Mouse (Mus musculus) neural tube, embryonic 15.5 days (tissue): ENCODE results near the gene Rftn1. TPM values are rescaled to one million over a fixed set of nuclear protein-coding genes. Genes with fewer than 3 reads are reported as not detected.

Experiments used
- ATAC-seq: fragments of 200-750 bp; cut with Nextera tagmentation; 2 replicates; pipeline ENCODE4 v1.8.0; 2017; ENCODE audit warnings: mild to moderate bottlenecking, moderate TSS enrichment, moderate library complexity; ENCODE audit not compliant: low FRiP score
- H3K27ac ChIP-seq: fragments of 300-500 bp; sonication (generic); replicated peaks from 2 replicates; pipeline ENCODE4 v1.5.1; 2015; ENCODE audit warnings: mild to moderate bottlenecking, inconsistent platforms
- H3K27me3 ChIP-seq: fragments of 300-500 bp; sonication (generic); replicated peaks from 2 replicates; pipeline ENCODE4 v1.6.1; 2015; ENCODE audit warnings: inconsistent platforms
- H3K36me3 ChIP-seq: fragments of 300-500 bp; sonication (generic); 2 replicates; pipeline ENCODE4 v1.6.1; 2015; ENCODE audit warnings: inconsistent platforms
- H3K4me1 ChIP-seq: fragments of 300-500 bp; sonication (generic); 2 replicates; pipeline ENCODE4 v1.6.1; 2015; ENCODE audit warnings: inconsistent platforms
- H3K4me2 ChIP-seq: fragments of 300-500 bp; sonication (generic); 2 replicates; pipeline ENCODE4 v1.6.1; 2015; ENCODE audit warnings: inconsistent platforms, mild to moderate bottlenecking, moderate library complexity
- H3K4me3 ChIP-seq: fragments of 300-500 bp; sonication (generic); replicated peaks from 2 replicates; pipeline ENCODE4 v1.5.1; 2015; ENCODE audit warnings: mild to moderate bottlenecking, inconsistent platforms
- H3K9ac ChIP-seq: fragments of 300-500 bp; sonication (generic); replicated peaks from 2 replicates; pipeline ENCODE4 v1.6.1; 2015; ENCODE audit warnings: mild to moderate bottlenecking, inconsistent platforms
- H3K9me3 ChIP-seq: fragments of 300-500 bp; sonication (generic); replicated peaks from 2 replicates; pipeline ENCODE4 v1.6.1; 2016; ENCODE audit warnings: inconsistent platforms
- WGBS: fragments of 180-500 bp; shearing (Covaris S2); methylation state at CpG from one replicate; pipeline ENCODE4 v1.1.7; 2015; ENCODE audit warnings: mixed read lengths; 5-methylcytosine and 5-hydroxymethylcytosine counted together
- polyA plus RNA-seq: library from polyadenylated mRNA; unstranded; fragments of >200 nt; fragmentation: Nextera tagmentation; extraction: Ambion mirVana; gene quantifications from 2 replicates; pipeline ENCODE4 v1.2.1, GENCODE M21; 2015

The Rftn1 gene
- polyA plus RNA-seq, 1 experiment from 2014 or later: 17.9 TPM

GRCm38 (mm10) chr17:50082947-50083346 lies 107.5 kb downstream of the Rftn1 start:
- no peak for ATAC-seq
- Histone ChIP-seq H3K27ac (no peak overlapping the region), H3K9ac (no peak overlapping the region), H3K36me3 (no peaks in the 10 kb centered on the region), H3K4me3 (no peak overlapping the region), H3K27me3 (no peaks in the 10 kb centered on the region), H3K9me3 (no peaks in the 10 kb centered on the region), H3K4me2 (no peak overlapping the region), H3K4me1 (no peaks in the 10 kb centered on the region)
- WGBS: 74% methylated on average over 3 of the region's 3 CpGs

GRCm38 (mm10) chr17:50081647-50082046 lies 108.8 kb downstream of the Rftn1 start:
- Histone ChIP-seq H3K4me2 (no peak overlapping the region), H3K4me1 (no peaks in the 10 kb centered on the region), H3K9ac (no peak overlapping the region), H3K27ac (no peak overlapping the region), H3K9me3 (no peaks in the 10 kb centered on the region), H3K4me3 (no peak overlapping the region), H3K27me3 (no peaks in the 10 kb centered on the region), H3K36me3 (no peaks in the 10 kb centered on the region)
- WGBS: 76% methylated on average over 9 of the region's 9 CpGs
- no peak for ATAC-seq

- no peak overlapping the region for H3K27ac ChIP-seq
- H3K4me1 ChIP-seq: no peaks in the 10 kb centered on the region
- no peaks in the 10 kb centered on the region for H3K9me3 ChIP-seq
- H3K36me3 ChIP-seq: no peaks in the 10 kb centered on the region
- WGBS: 87% methylated on average over 4 of the region's 4 CpGs
- no peak overlapping the region for H3K9ac ChIP-seq
- no peak overlapping the region for H3K4me3 ChIP-seq
- no peaks in the 10 kb centered on the region for H3K27me3 ChIP-seq
- no peak overlapping the region for H3K4me2 ChIP-seq
- no peak for ATAC-seq
Measured at GRCm38 (mm10) chr17:50080991-50081390, 109.5 kb downstream of the Rftn1 start.

GRCm38 (mm10) chr17:50078749-50079148 lies 111.7 kb downstream of the Rftn1 start:
- Histone ChIP-seq H3K27me3 (no peaks in the 10 kb centered on the region), H3K36me3 (no peaks in the 10 kb centered on the region), H3K4me2 (no peak overlapping the region), H3K27ac (no peak overlapping the region), H3K4me3 (no peak overlapping the region), H3K9me3 (no peaks in the 10 kb centered on the region), H3K4me1 (no peaks in the 10 kb centered on the region), H3K9ac (no peak overlapping the region)
- ATAC-seq: no peak
- WGBS: 97% methylated on average over 6 of the region's 6 CpGs

GRCm38 (mm10) chr17:50072982-50073965 lies 117.2 kb downstream of the Rftn1 start:
- no peaks in the 10 kb centered on the region for H3K36me3 ChIP-seq
- no peak overlapping the region for H3K27ac ChIP-seq
- no peak overlapping the region for H3K4me2 ChIP-seq
- H3K9me3 ChIP-seq: no peaks in the 10 kb centered on the region
- no peaks in the 10 kb centered on the region for H3K27me3 ChIP-seq
- ATAC-seq: no peak
- H3K4me3 ChIP-seq: no peak overlapping the region
- WGBS: 93% methylated on average over 23 of the region's 23 CpGs
- no peaks in the 10 kb centered on the region for H3K4me1 ChIP-seq
- H3K9ac ChIP-seq: no peak overlapping the region

GRCm38 (mm10) chr17:50071602-50071988 lies 118.9 kb downstream of the Rftn1 start:
- ATAC-seq: no peak
- Histone ChIP-seq H3K9ac (no peak overlapping the region), H3K27me3 (no peaks in the 10 kb centered on the region), H3K4me2 (no peak overlapping the region), H3K27ac (no peak overlapping the region), H3K4me3 (no peak overlapping the region), H3K4me1 (peaks cover 4% of the 10 kb centered on the region; the same call in 1 of the 2 replicates), H3K9me3 (no peaks in the 10 kb centered on the region), H3K36me3 (no peaks in the 10 kb centered on the region)
- WGBS: 86% methylated on average over 6 of the region's 6 CpGs

GRCm38 (mm10) chr17:50070822-50071601 lies 119.5 kb downstream of the Rftn1 start:
- no peak for ATAC-seq
- Histone ChIP-seq H3K27me3 (no peaks in the 10 kb centered on the region), H3K9ac (no peak overlapping the region), H3K4me2 (no peak overlapping the region), H3K9me3 (no peaks in the 10 kb centered on the region), H3K36me3 (no peaks in the 10 kb centered on the region), H3K4me3 (no peak overlapping the region), H3K4me1 (peaks cover 4% of the 10 kb centered on the region; the same call in 1 of the 2 replicates), H3K27ac (no peak overlapping the region)
- 87% methylated on average over 7 of the region's 7 CpGs for WGBS

GRCm38 (mm10) chr17:50069897-50070636 lies 120.4 kb downstream of the Rftn1 start:
- Histone ChIP-seq H3K4me2 (no peak overlapping the region), H3K4me1 (peaks cover 4% of the 10 kb centered on the region; the same call in 1 of the 2 replicates), H3K9ac (no peak overlapping the region), H3K27me3 (no peaks in the 10 kb centered on the region), H3K9me3 (no peaks in the 10 kb centered on the region), H3K4me3 (no peak overlapping the region), H3K27ac (no peak overlapping the region), H3K36me3 (no peaks in the 10 kb centered on the region)
- WGBS: 57% methylated on average over 10 of the region's 10 CpGs
- ATAC-seq: no peak

GRCm38 (mm10) chr17:50069205-50069604 lies 121.3 kb downstream of the Rftn1 start:
- WGBS: 88% methylated on average over 5 of the region's 5 CpGs
- H3K9ac ChIP-seq: no peak overlapping the region
- peaks cover 4% of the 10 kb centered on the region; the same call in 1 of the 2 replicates for H3K4me1 ChIP-seq

GRCm38 (mm10) chr17:50068681-50069138 lies 121.8 kb downstream of the Rftn1 start:
- H3K4me2 ChIP-seq: no peak overlapping the region
- no peak overlapping the region for H3K27ac ChIP-seq
- H3K4me1 ChIP-seq: peaks cover 4% of the 10 kb centered on the region; the same call in 1 of the 2 replicates
- no peak for ATAC-seq
- no peaks in the 10 kb centered on the region for H3K27me3 ChIP-seq
- no peak overlapping the region for H3K9ac ChIP-seq
- H3K36me3 ChIP-seq: no peaks in the 10 kb centered on the region
- 81% methylated on average over 10 of the region's 10 CpGs for WGBS
- no peaks in the 10 kb centered on the region for H3K9me3 ChIP-seq
- no peak overlapping the region for H3K4me3 ChIP-seq

More at GRCm38 (mm10) chr17:50069205-50069604, 121.3 kb downstream of the Rftn1 start:
- Histone ChIP-seq H3K4me3 (no peak overlapping the region), H3K9me3 (no peaks in the 10 kb centered on the region), H3K27ac (no peak overlapping the region), H3K36me3 (no peaks in the 10 kb centered on the region), H3K4me2 (no peak overlapping the region), H3K27me3 (no peaks in the 10 kb centered on the region)
- ATAC-seq: no peak
